Mouse (Mus musculus): Measurements from ENCODE around the gene Alg14.

DNA sequence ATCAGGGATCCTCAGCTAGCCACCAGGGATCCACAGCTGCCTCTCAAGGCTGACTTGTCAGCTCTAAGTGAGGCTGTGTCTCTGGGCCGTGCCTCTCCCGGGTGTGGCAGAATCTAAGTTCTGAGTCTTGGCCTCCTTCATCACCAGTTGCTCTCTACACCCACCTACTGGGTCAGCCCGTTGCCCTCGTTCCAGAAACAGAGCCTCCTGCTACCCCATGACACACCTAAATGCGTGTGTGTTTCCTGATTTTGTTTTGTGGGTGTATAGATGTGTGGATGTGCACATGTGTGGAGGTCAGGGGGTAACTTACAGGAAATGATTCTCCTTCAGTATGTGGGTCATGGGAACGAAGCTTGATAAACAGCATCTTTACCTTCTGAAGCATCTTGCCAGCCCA is 20.9 kb downstream of the Alg14 start:
- TF ChIP-seq CTCF (IDR thresholded peaks at IDR 0.05; ENCODE audit: extremely low read depth, insufficient read depth, low read length) (no peak), POLR2A (IDR thresholded peaks at IDR 0.05; ENCODE audit: extremely low read depth, insufficient read depth, low read length) (no peak)

All from cortical plate, adult 2 months (tissue).